ENCODE assay signal across 19 mouse cellular contexts in genomic region chr2:79883631-79884350, GRCm38 (mm10).
DNase-seq lines count a peak whose midpoint lies in the region; ATAC-seq and TF ChIP-seq lines count a peak whose summit lies in the region.
"Had no signal": no experiment of that assay in that cellular context is flagged by ENCODE, and none has a peak within 500 bp of the region (broad histone marks: within the 10 kb centered on the region; RNA-seq: fewer than 3 reads in every experiment).

No protein-coding gene starts in this region.

- H3K27me3 ChIP-seq in forebrain, embryonic 14.5 days (replicated peaks; ENCODE audit: control insufficient read depth, insufficient read depth, low read length) = no peaks in the 10 kb centered on the region
- no peaks in the 10 kb centered on the region for H3K27me3 ChIP-seq in forebrain, embryonic 12.5 days
- no peaks in the 10 kb centered on the region for H3K27me3 ChIP-seq in midbrain, embryonic 15.5 days (replicated peaks)

- H3K4me2 ChIP-seq in forebrain, embryonic 14.5 days (ENCODE audit: low read length) = no peak overlapping the region
- H3K4me2 ChIP-seq in forebrain, embryonic 12.5 days = no peak overlapping the region
- H3K4me2 ChIP-seq in midbrain, embryonic 15.5 days = no peak overlapping the region

- H3K9me3 ChIP-seq in forebrain, embryonic 14.5 days (replicated peaks; ENCODE audit: control insufficient read depth, low read length) = no peaks in the 10 kb centered on the region
- no peaks in the 10 kb centered on the region for H3K9me3 ChIP-seq in forebrain, embryonic 12.5 days
- no peaks in the 10 kb centered on the region for H3K9me3 ChIP-seq in midbrain, embryonic 15.5 days

- TF ChIP-seq POLR2A in brain, embryonic 14.5 days (IDR thresholded peaks at IDR 0.05; ENCODE audit: borderline replicate concordance, extremely low read depth, insufficient read depth, insufficient read length, poor library complexity, severe bottlenecking) = no peak

- H3K4me3 ChIP-seq in forebrain, embryonic 14.5 days (ENCODE audit: low read depth, low read length) = no peak overlapping the region
- H3K4me3 ChIP-seq in forebrain, embryonic 12.5 days (replicated peaks) = no peak overlapping the region
- no peak overlapping the region for H3K4me3 ChIP-seq in layer of hippocampus, adult 2 months
- H3K4me3 ChIP-seq in midbrain, embryonic 15.5 days = no peak overlapping the region
- H3K4me3 ChIP-seq: gastrocnemius, adult 2 months had no signal

- peak; percentile 68 for DNase-seq in forebrain, embryonic 14.5 days (ENCODE audit: low spot score)
- no peak for DNase-seq in layer of hippocampus, adult 2 months (ENCODE audit: low spot score in 2 of 2)
- DNase-seq in layer of hippocampus, postnatal 25 days (ENCODE audit: extremely low spot score in 1 of 2, low spot score in 1 of 2) = no peak
- peak; percentile 70 for DNase-seq in brain, embryonic 14.5 days (ENCODE audit: low read depth)
- no peak for DNase-seq in lung, postnatal 36 days
- DNase-seq in urinary bladder, adult 2 months (ENCODE audit: low spot score) = no peak
- DNase-seq: adrenal gland, postnatal 14 days; cerebellum, adult 11 months; cerebellum, postnatal 10 days; gastrocnemius, adult 2 months; kidney, adult 18-20 months; liver, postnatal 0 days; lung, postnatal 10 days; right cerebral cortex, postnatal 14 days; thymus, postnatal 14 days had no signal

- H3K36me3 ChIP-seq in forebrain, embryonic 14.5 days (ENCODE audit: control insufficient read depth, insufficient read depth, low read length) = no peaks in the 10 kb centered on the region
- H3K36me3 ChIP-seq in forebrain, embryonic 12.5 days (replicated peaks) = no peaks in the 10 kb centered on the region
- H3K36me3 ChIP-seq in midbrain, embryonic 15.5 days (replicated peaks) = no peaks in the 10 kb centered on the region

- WGBS in forebrain, embryonic 14.5 days = 68% methylated on average over 6 of the region's 6 CpGs
- WGBS in forebrain, embryonic 12.5 days = 83% methylated on average over 6 of the region's 6 CpGs
- 46% methylated on average over 6 of the region's 6 CpGs for WGBS in midbrain, embryonic 15.5 days

- H3K27ac ChIP-seq in forebrain, embryonic 14.5 days (ENCODE audit: low read depth, low read length) = no peak overlapping the region
- no peak overlapping the region for H3K27ac ChIP-seq in forebrain, embryonic 12.5 days
- H3K27ac ChIP-seq in layer of hippocampus, adult 2 months = peak overlapping the region; percentile 49
- peak overlapping the region; percentile 19; the same call in 1 of the 2 replicates for H3K27ac ChIP-seq in midbrain, embryonic 15.5 days
- H3K27ac ChIP-seq: gastrocnemius, adult 2 months; kidney, postnatal 0 days had no signal

- peak; percentile 85 for ATAC-seq in forebrain, embryonic 14.5 days
- ATAC-seq in forebrain, embryonic 12.5 days (ENCODE audit: low FRiP score) = no peak
- ATAC-seq in midbrain, embryonic 15.5 days (replicated peaks) = peak; percentile 88
- ATAC-seq: inflammation-experienced regulatory T-cells, adult 6 months; liver, postnatal 0 days had no signal

- no peak overlapping the region for H3K9ac ChIP-seq in forebrain, embryonic 14.5 days (ENCODE audit: low read length)
- H3K9ac ChIP-seq in forebrain, embryonic 12.5 days = no peak overlapping the region
- H3K9ac ChIP-seq in midbrain, embryonic 15.5 days = no peak overlapping the region
- H3K9ac ChIP-seq: liver, postnatal 0 days had no signal

- TF ChIP-seq CTCF in layer of hippocampus, adult 2 months (conservative IDR thresholded peaks at IDR 0.05) = no peak
- no peak for TF ChIP-seq CTCF in brain, embryonic 14.5 days (IDR thresholded peaks at IDR 0.05; ENCODE audit: borderline replicate concordance, extremely low read depth, insufficient read depth, insufficient read length)

- no peaks in the 10 kb centered on the region for H3K4me1 ChIP-seq in forebrain, embryonic 14.5 days (ENCODE audit: control insufficient read depth, insufficient read depth, low read length)
- no peaks in the 10 kb centered on the region for H3K4me1 ChIP-seq in forebrain, embryonic 12.5 days
- no peaks in the 10 kb centered on the region for H3K4me1 ChIP-seq in midbrain, embryonic 15.5 days

Comparison
In these comparisons a context has a peak if more than half of its experiments do, and no peak if none do; other contexts are left out.
1. DNase-seq: peak in forebrain, embryonic 14.5 days (single experiment) and brain, embryonic 14.5 days (single experiment); none in layer of hippocampus, adult 2 months (0 of 2), layer of hippocampus, postnatal 25 days (0 of 2), lung, postnatal 36 days (single experiment) and urinary bladder, adult 2 months (single experiment).
2. H3K27ac ChIP-seq: peak in layer of hippocampus, adult 2 months (single experiment) and midbrain, embryonic 15.5 days (single experiment); none in forebrain, embryonic 14.5 days (single experiment) and forebrain, embryonic 12.5 days (single experiment).